Mouse (Mus musculus): ENCODE results near the gene Ifi27l2b.

DNA sequence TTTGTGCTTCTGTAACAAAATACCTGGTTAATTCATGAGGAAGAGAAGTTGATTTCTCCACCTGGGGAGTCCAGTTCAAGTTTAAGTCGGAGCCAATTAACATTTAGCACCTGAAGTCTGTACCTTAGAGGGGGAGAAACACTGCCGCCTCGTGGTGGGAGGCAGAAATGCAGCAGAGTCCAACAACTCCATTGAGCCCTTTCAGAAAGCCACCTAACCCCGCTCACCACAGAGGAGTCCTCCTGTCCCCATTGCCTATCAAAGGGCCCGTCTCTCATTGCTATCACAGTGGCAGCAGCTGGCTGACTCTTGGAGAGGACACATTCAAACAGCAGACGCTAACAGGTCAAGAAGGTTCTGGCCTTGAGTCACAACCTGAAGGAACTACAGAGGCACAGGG is 37.5 kb upstream of the Ifi27l2b start:
- TF ChIP-seq CTCF (conservative IDR thresholded peaks at IDR 0.05; ENCODE audit: low read length) (peak; percentile 99), NANOG (IDR thresholded peaks at IDR 0.05; ENCODE audit: borderline replicate concordance, low read length) (no peak), POU5F1 (IDR thresholded peaks at IDR 0.05; ENCODE audit: borderline replicate concordance, low read length) (no peak)
